Mouse (Mus musculus) ES-E14 (cell line): ENCODE measurements around the gene Lsm10. TPM values are rescaled to one million over a fixed set of nuclear protein-coding genes. Genes with fewer than 3 reads are reported as not detected.

Experiments used
- DNase-seq: peaks from one replicate; pipeline ENCODE4 v3.0.0-alpha.2; 2013; ENCODE audit warnings: low read depth, low spot score
- H3K27ac ChIP-seq: 2 replicates; pipeline ENCODE4 v1.5.1; 2012; ENCODE audit warnings: low read depth, mild to moderate bottlenecking, low read length, moderate library complexity, mixed read lengths; ENCODE audit not compliant: poor library complexity, insufficient read depth, severe bottlenecking
- H3K36me3 ChIP-seq: 2 replicates; pipeline ENCODE4 v1.6.1; 2012; ENCODE audit warnings: mild to moderate bottlenecking, low read length, moderate library complexity, mixed read lengths; ENCODE audit not compliant: control insufficient read depth, poor library complexity, insufficient read depth, severe bottlenecking
- H3K4me1 ChIP-seq, 2 experiments: fragments of 150-350 bp in 1 of 2; sonication (generic) in 1 of 2; 2 replicates each; pipeline ENCODE4 v1.6.1; 2012; ENCODE audit warnings: low read length in 2 of 2, mild to moderate bottlenecking in 1 of 2, mixed read lengths in 1 of 2; ENCODE audit not compliant: control insufficient read depth in 2 of 2, insufficient read depth in 2 of 2, poor library complexity in 1 of 2
- H3K4me3 ChIP-seq, 2 experiments: fragments of 150-350 bp in 1 of 2; sonication (generic) in 1 of 2; 2 replicates each; pipeline ENCODE4 v1.5.1; 2012; ENCODE audit warnings: low read length in 2 of 2, low read depth in 1 of 2, mild to moderate bottlenecking in 1 of 2, mixed read lengths in 1 of 2; ENCODE audit not compliant: insufficient read depth in 1 of 2, poor library complexity in 1 of 2, severe bottlenecking in 1 of 2
- H3K9ac ChIP-seq: 2 replicates; pipeline ENCODE4 v1.6.1; 2012; ENCODE audit warnings: low read depth, mild to moderate bottlenecking, low read length, mixed read lengths; ENCODE audit not compliant: poor library complexity, insufficient read depth, severe bottlenecking
- H3K9me3 ChIP-seq: fragments of 150-350 bp; sonication (generic); 2 replicates; pipeline ENCODE4 v1.6.1; 2012; ENCODE audit warnings: low read depth, mild to moderate bottlenecking, low read length; ENCODE audit not compliant: control insufficient read depth, insufficient read depth
- CHD2 ChIP-seq: IDR thresholded peaks from 2 replicates; pipeline ENCODE4 v1.6.1; 2014; ENCODE audit warnings: mild to moderate bottlenecking, low read depth, low read length, inconsistent platforms
- HCFC1 ChIP-seq: IDR thresholded peaks from 2 replicates; pipeline ENCODE4 v1.6.1; 2012; ENCODE audit warnings: low read length, inconsistent platforms, borderline replicate concordance; ENCODE audit not compliant: insufficient read depth
- MAFK ChIP-seq: IDR thresholded peaks from 2 replicates; pipeline ENCODE4 v1.6.1; 2014; ENCODE audit warnings: mild to moderate bottlenecking, low read depth, low read length, inconsistent platforms; ENCODE audit not compliant: insufficient read depth
- ZC3H11A ChIP-seq: IDR thresholded peaks from 2 replicates; pipeline ENCODE4 v1.6.1; 2012; ENCODE audit warnings: low read depth, mild to moderate bottlenecking, inconsistent platforms, low read length, borderline replicate concordance
- ZNF384 ChIP-seq: IDR thresholded peaks from 2 replicates; pipeline ENCODE4 v1.6.1; 2012; ENCODE audit warnings: low read depth, low read length, inconsistent platforms
- in situ Hi-C, 2 experiments: fragments of 600-800 bp; cut with MboI; formaldehyde crosslinking; loops; one replicate each; pipeline ENCODE4 v1.15.1; 2025; ENCODE audit warnings: low sequenced_read_pairs in 2 of 2, inconsistent platforms in 1 of 2; ENCODE audit not compliant: unreplicated experiment in 2 of 2
- total RNA-seq: library from RNA; depleted of rRNA; stranded (reverse); fragments of 300-350 nt; gene quantifications from 2 replicates; pipeline ENCODE4 v1.2.3, GENCODE M21; 2012

Gene Lsm10
- total RNA-seq, 1 experiment, result 21.8 TPM

DNA sequence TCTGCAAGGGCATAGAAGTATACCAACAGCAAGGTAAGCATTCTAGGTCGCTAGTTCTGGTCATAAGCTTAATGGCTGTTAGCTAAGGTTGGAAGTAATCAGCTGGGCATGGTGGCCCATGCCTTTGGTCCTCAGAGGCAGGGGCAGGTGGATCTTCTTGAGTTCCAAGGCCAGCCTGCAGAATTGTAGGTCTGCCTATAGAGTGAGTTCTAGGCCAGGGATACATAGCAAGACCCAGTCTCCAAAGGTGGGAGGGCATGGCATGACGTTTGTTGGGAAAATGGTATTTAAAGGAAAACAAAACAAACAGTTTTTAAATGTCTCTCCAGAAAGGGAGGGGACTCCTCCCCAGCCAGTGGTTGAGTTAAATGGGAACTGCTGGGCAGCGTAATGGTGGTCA is 4.3 kb downstream of the Lsm10 start:
- DNase-seq, result no peak
- Histone ChIP-seq H3K9ac (no peak overlapping the region), H3K4me3 (no peak overlapping the region), H3K9me3 (no peaks in the 10 kb centered on the region), H3K27ac (no peak overlapping the region), H3K4me1 (peaks cover 11 to 19% of the 10 kb centered on the region in 2 experiments; a peak in 3 of 4 replicates), H3K36me3 (peaks cover 13% of the 10 kb centered on the region; the same call in 1 of the 2 replicates)
- TF ChIP-seq MAFK, result no peak
- TF ChIP-seq HCFC1, result no peak
- no peak for TF ChIP-seq CHD2
- no peak for TF ChIP-seq ZC3H11A
- no peak for TF ChIP-seq ZNF384
- in situ Hi-C loops, result no loop called here

DNA sequence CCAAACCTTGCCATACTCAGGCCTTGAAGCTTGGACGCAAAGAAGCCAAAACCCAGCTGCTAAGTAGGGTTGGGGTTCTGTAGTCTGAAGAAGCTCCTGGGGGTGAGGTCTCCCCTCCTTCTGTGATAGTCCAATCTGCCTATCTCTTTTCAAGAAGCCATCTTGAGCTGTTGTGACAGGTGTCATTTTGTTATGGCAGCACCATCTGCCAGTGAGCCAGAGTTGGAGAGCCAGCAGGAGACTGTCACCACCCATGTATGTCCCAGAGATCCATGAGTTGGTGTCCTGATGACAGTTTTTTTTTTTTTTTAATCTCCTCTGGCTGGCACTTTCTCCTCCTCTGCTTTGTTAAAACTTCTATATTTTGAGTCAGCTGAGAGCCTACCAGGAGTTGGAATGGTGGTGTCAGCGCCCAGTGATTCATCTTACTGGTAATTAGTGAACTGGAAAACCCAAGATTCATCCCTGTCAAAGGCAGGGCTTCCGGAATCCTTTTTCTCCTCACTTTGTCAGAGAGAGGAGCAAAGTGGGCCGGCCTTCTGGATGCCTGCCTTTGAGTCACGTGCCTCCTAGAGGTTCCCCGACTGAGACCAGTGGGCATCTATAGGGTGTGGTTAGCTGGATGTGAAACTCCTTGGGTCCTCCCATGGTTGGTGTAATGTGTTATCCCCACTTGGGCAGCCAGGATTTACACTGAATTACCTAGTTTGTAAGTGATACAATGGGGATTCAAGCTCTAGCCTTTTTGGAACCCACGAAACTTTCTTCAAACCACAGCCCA is 5.8 kb downstream of the Lsm10 start:
- no peak overlapping the region for H3K9ac ChIP-seq
- in situ Hi-C loops, result no loop called here
- peaks cover 11 to 19% of the 10 kb centered on the region in 2 experiments; a peak in 3 of 4 replicates for H3K4me1 ChIP-seq

GRCm38 (mm10) chr4:126103057-126103581 is 6.7 kb downstream of the Lsm10 start:
- TF ChIP-seq ZNF384 (no peak), ZC3H11A (no peak), MAFK (peak; percentile 80; the same call in 1 of the 2 replicates), HCFC1 (no peak), CHD2 (0 out of 2 replicates have a peak, but pooled peaks have one; percentile 22)
- H3K4me1 ChIP-seq, result peaks cover 11 to 15% of the 10 kb centered on the region in 2 experiments; a peak in 3 of 4 replicates

More for the DNA sequence above, 5.8 kb downstream of the Lsm10 start:
- Histone ChIP-seq H3K27ac (peak overlapping the region; percentile 81; the same call in 1 of the 2 replicates), H3K4me3 (peak overlapping the region in 1 of 2 experiments; percentile 94; a peak in 2 of 4 replicates), H3K9me3 (no peaks in the 10 kb centered on the region), H3K36me3 (peaks cover 13% of the 10 kb centered on the region; the same call in 1 of the 2 replicates)
- DNase-seq, result no peak
- TF ChIP-seq ZNF384 (no peak), ZC3H11A (no peak), MAFK (no peak), CHD2 (no peak), HCFC1 (no peak)

GRCm38 (mm10) chr4:126103590-126104068 is 7.2 kb downstream of the Lsm10 start, which contains the start of gene Stk40:
Stk40 (plus strand) TSS chr4:126103957.
- DNase-seq, result peak; percentile 98
- in situ Hi-C loops, result no loop called here
- Histone ChIP-seq H3K4me1 (peaks cover 12 to 17% of the 10 kb centered on the region in 2 experiments; a peak in 3 of 4 replicates), H3K27ac (peak within 1 kb of the TSS; percentile 81), H3K9ac (peak within 1 kb of the TSS; percentile 76), H3K4me3 (peak within 1 kb of the TSS; percentile 84 to 94), H3K9me3 (no peaks in the 10 kb centered on the region), H3K36me3 (peaks cover 6% of the 10 kb centered on the region; the same call in 1 of the 2 replicates)
- TF ChIP-seq ZC3H11A (no peak), HCFC1 (peak; percentile 80; the same call in 1 of the 2 replicates), CHD2 (peak; percentile 23; the same call in 1 of the 2 replicates)

More at GRCm38 (mm10) chr4:126103057-126103581, 6.7 kb downstream of the Lsm10 start:
- in situ Hi-C loops, result no loop called here
- Histone ChIP-seq H3K9me3 (no peaks in the 10 kb centered on the region), H3K4me3 (peak overlapping the region; percentile 56 to 94), H3K9ac (peak overlapping the region; percentile 65), H3K36me3 (peaks cover 10% of the 10 kb centered on the region; the same call in 1 of the 2 replicates), H3K27ac (peak overlapping the region; percentile 81)
- no peak for DNase-seq
